Mouse (Mus musculus) layer of hippocampus, postnatal 14 days (tissue): ENCODE results near the gene Mtfr1l. TPM values are rescaled to one million over a fixed set of nuclear protein-coding genes. Genes with fewer than 3 reads are reported as not detected.
"Not testable (repeated sequence)": the region's sequence is repeated elsewhere in the genome, so short reads cannot be mapped to it uniquely, and the experiment has no call there.

Source experiments
- DNase-seq, 2 experiments: peaks; one replicate each; pipeline ENCODE4 v3.0.0; 2021 to 2022; ENCODE audit warnings: low spot score in 2 of 2, mixed read lengths in 1 of 2
- total RNA-seq, 2 experiments: library from RNA; stranded (reverse); gene quantifications; 2 replicates each; pipeline ENCODE4 v1.2.3; 2021

Gene Mtfr1l
- total RNA-seq, 2 experiments from 2014 or later = 73.0 to 77.8 TPM

DNA sequence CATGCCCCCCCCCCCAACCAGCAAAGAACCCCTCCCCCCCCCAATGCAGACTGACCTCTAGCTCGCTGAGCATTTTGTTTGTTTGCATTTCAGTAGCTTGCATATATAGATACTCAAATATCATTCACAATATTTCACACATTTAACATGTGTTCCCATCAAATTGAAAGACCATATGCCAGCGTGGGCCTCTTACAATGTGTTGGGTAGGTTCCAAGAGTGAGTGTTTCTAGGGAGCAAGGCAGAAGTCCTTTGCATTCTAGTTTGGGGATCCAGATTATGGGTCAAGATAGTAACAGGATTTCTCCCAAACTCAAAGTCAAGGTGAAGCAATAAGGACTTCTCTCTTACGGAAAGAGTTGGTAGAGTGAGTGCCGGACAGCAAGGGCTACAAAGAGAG is 16.6 kb downstream of the Mtfr1l start:
- peak in 1 of 2 experiments; percentile 62 for DNase-seq

DNA sequence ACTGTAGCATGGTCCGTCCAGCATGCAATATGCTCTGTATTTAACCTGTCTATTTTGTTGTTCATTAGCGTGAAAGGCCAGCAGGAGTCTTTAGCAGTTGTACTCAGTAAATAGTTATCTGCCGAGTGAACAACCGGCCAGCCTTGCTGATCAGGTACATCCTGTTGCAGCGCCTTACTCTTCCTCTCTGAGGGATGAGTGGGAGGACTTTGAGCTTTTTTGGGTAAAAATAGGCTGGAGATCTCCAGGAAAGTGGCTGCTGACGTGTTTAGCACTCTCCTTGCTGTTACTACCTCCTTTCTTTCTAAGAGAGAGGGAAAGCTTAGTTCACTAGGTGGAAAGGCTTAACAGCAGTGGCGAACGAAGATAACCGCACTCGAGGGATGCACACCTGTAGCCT is 17.5 kb downstream of the Mtfr1l start:
- no peak for DNase-seq

DNA sequence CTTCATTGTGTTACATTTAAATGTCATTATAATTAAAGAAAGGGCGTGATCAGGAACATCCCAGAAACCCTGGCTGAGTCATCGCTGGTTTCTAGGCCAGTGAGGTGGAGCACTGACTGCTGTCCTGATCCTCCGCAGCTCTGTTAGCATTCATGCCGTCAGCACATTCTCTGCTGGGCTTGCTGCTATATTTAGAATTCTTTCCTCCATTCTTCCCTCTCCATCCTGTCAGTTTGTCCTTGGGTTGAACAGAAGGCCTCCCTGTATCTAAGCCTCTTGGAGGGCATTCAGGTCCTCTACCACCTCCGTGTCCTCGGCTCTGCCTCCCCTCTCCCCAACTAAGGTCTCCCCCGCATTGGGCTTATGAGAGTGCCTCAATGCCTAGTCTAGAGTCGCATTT is 18.2 kb downstream of the Mtfr1l start:
- DNase-seq = no peak

DNA sequence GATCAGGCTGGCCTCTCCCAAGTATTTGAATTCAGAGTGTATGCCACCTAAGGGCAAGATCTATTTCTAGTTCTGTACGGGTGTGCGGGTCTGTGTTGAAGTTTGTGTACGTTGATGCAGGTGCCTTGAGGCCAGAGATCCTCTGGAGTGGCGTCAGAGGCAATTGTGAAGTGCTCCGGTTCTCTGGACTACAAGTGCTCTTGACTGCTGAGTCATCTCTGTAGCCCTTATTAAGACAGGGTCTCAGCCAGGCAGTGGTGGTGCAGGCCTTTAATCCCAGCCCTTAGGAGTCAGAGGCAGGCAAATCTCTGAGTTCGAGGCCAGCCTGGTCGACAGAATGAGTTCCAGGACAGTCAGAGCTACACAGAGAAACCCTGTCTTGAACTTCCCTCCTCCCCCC is 19.6 kb downstream of the Mtfr1l start:
- no peak for DNase-seq

DNA sequence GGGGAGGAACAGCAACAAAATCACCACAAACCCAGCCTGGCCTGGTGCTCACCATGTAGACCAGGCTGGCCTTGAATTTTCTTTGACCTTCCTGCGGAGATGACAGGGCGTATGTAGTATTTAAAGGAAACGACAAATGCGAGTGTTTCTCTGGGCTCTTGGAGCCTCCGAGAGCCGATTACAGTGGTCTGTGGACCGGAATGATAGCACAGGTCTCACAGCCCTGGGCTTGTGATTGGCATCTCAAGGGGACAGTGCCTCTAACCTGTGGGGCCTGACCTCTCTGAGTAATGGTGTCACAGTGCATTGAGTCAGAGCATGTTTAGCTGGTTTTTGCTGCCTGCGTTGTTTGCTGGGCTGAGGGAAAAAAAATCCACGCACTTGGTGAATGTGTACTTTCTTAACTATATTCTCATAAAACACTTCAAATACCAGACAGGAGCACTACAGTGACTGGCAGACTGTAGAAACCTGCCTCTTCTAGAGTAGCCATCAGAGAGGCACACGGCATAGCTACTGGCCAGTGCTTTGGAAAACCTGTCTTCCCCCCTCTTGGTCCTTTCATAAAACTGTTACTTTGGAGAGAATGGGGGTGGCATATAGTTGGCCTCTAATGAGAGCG is 20.8 kb downstream of the Mtfr1l start:
- no peak for DNase-seq

DNA sequence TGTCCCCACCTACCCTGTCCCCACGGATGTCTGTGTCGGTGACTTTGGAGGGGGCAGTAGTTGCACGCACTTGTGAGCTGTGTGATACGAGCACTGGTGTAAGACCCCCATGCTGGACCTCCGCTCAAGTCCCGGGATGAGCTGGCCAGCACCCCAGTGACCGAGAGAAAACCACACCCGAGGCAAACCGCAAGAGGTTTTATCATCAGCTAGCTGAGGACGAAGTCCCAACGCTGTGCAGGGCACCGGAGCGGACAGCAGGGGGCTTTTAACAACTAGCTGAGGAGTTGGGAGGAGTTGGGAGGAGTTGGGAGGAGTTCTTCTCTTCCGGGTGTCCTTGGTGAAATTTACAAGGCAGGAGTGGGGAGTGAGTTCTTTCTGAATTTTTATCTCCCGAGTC is 22.4 kb downstream of the Mtfr1l start:
- no peak for DNase-seq

DNA sequence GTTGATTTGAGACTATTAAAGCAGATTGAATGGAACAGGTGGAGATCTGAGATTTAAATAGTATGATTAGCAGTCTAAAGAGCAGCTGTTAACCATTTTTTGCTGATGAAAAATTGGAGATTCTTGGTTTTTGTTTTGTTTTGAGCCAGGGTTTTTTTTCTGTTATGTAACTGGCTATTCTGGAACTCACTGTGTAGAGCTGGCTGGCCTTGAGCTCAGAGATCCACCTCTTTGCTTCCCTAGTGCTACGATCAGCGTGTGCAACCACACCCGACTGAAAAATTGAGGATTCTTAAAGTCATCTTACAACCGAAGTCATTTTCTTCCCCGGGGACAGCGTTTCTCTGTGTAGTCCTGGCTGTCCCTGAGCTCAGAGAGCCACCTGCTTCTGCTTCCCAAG is 23.5 kb downstream of the Mtfr1l start:
- no peak for DNase-seq

DNA sequence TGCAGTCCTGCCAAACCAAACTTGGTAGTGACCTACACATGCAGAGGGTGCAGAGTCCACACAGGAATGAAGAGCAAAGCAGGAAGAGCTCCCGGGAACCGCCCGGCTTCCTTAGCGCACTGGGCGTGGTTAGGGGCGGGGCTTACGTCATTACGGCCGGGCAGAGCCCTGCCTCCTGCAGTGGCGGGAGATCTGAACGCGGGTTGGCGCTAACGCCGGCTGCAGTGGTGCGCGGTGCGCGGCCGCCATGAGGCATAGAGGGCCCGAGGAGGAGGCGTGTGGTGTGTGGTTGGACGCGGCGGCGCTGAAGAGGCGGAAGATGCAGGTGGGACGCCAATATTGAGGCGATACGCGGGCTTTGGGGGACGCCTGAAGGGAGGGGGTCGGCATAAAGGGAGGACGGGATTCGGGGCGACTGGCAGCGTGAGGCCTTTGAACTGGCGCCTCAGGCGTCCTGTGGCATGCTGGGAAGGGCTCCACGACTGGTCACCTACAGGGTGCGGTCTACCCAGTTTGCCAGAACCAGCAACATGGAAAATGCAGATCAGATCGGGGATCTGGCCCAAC is 24.3 kb downstream of the Mtfr1l start, which contains the start of gene Aunip:
Aunip (plus strand) TSS at position 155 of the 567 bp plus-strand sequence.
- peak; percentile 71 to 85 for DNase-seq

DNA sequence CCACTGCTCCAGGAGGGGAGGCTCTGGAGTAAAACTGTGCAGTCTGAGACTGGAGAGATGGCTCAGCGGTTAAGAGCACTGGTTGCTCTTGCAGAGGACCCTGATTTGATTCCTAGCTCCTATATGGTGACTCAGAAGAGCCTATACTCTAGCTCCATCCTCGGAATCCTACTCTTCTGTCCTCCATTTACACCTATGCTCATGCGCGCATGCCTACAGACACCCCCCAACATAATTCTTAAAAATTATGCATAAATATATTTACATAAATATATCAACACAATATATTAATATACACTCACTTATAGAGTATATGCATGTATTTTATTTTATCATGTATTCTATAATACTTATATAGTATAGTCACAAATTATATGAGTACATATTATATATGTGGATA is 24.8 kb downstream of the Mtfr1l start:
- DNase-seq = no peak

DNA sequence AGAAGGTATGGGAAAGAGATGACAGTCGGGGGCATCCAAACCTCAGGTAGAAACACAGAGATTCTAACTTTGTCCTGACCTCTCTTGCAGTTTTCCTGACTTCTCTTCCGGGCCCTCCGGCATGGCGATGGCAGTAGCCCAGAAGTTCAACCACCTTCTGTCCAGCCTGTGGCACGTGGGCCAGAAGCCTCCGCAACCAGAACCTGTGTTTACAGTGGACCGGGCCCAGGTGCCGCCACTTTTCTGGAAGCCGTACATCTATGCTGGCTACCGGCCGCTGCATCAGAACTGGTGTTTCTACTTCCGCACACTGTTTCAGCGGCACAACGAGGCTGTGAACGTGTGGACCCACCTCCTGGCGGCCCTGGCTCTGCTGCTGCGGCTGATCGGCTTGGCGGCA is 28.5 kb downstream of the Mtfr1l start:
- no peak for DNase-seq

DNA sequence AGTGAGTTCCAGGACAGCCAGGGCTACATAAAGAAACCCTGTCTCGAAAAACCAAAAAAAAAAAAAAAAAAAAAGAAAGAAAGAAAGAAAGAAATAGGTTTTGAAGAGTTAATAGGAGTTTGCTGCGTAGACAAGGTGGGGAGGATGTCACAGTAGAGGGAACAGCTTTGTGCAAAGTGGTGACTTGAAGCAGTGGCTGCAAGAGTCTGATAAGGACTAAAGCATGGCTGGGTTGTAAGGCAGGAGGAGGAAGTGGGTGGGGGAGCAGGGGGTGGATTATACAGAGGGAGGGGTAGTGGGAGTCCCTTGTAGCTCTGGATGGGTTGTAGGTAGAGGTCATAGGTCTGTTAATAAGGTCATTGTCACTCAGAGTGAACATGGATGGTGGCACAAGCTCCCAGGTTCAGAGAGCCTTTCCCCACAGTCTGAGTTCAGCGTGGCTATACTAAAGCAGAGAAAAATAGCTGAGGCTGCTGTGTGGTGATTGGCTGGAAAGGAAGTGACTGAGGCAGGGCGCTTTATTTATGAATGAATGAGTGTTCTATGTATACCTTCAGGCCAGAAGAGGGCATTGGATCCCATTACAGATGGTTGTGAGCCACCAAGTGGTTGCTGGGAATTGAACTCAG is 29.1 kb downstream of the Mtfr1l start:
- no peak for DNase-seq

DNA sequence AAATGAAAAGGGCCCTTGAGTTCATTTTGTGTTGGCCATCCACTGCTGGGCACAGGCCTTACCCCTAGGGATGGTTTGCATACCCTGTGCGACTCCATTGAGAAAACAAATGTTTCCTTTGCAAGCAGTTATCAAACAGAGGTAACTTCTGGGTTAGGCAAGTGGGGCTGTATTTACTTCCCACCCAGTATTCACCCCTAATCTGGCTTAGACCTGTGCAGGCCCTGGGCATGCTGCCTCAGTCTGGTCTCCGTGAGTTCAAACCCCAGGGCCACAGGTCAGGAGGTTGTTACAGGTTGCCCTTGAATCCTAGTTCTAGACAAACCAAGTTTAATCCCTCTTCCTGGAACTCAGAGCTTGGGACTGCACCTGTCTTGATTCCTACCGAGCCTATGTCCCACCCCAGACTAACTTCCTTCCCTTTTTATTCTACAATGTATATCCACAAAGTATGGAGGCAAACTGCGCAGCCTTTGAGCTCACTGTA is 29.8 kb downstream of the Mtfr1l start:
- no peak for DNase-seq

DNA sequence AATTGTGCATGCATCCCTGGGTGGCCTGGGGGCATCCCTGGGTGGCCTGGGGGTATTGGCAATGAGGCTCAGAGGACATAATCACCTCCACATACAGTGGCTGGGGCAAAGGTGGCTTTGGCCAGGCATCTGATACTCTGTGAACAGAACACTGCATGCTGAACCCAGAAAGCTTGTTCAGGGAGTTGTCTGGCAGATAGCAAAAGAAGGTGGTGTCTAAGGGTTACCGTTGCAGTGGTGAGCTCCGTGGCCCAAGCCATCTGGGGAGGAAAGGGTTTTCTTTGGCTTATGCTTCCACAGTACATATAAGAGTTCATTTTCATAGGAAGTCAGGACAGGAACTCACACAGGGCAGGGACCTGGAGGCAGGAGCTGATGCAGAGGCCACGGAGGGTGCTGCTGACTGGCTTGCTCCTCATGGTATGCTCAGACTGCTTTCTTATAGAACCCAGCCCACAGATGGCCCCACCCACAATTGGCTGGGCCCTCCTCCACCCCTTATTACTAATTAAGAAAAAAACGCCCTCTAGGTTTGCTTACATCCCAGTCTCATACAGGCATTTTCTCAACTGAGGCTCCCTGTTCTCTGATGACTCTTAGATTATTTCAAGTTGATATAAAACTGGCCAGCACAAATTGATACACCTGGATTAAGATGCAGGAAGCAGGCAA is 31.4 kb downstream of the Mtfr1l start:
- DNase-seq = no peak

DNA sequence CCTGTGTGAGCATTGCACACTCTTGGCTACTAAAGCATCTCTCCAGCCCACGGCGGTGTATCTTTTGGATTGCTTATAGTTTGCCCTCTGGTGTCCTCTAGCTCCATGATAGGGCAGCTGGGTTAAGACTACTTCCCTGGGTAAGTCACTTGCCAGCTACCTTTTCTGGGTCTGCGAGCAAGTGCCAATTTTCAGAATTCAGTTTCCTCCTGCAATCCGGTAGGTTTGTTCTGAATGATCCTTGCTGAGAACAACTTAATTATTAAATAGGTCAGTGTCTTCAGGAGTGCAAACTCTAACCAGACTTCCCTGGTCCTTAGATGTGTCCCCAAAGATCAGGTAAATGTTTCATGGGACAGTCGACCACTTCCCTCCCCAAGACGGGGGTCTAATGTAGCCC is 34.1 kb downstream of the Mtfr1l start:
- DNase-seq = no peak

DNA sequence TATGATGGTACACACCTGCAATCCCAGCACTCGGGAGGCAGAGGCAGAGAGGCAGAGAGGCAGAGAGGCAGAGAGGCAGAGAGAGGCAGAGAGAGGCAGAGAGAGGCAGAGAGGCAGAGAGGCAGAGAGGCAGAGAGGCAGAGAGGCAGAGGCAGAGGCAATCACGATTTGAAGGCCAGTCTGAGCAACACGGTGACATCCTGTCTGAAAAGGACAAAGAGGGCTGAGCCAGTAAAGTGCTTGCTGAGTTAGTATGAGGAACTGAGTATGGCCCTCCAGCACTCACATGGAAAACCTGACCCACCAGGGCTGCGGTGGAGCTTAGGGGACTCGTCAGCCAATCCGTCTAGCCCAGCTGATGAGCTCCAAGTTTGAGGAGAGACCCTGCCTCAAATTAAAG is 36.2 kb downstream of the Mtfr1l start:
- not testable (repeated sequence) for DNase-seq

DNA sequence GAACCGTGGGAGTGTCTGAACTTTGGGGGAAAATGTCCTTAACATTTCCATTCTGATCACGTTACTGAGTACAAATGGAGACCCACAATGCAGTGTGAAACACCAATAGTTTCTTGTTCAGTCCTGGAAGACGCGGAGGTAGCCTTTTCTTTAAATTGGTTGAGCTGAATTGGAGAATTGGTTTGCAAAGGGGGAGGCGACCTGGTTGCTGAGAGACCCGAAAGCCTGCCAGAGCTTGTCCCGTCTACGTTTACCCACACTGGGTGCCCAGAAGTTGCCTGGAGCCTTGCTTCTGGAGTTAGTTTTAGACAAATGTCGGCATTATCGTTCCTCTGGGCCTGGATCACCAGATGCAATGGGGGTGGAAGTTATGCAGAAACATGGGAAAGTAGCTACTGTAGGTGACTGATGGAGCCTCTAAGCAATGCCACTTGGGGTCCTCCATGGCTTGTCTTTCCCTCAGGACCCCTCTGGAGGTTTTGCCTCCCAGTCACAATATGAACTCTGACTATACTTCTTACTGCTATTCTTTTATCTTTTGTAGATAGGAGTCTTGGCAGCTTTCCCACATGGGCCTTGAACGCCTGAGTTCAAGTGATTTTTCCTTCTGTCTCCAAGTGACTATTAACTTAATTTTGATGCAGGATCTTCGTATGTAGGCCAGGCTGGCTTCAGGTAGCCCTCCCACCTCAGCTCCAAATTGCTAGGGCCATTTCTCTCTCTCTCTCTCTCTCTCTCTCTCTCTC is 37.0 kb downstream of the Mtfr1l start:
- peak in 1 of 2 experiments; percentile 67 for DNase-seq

DNA sequence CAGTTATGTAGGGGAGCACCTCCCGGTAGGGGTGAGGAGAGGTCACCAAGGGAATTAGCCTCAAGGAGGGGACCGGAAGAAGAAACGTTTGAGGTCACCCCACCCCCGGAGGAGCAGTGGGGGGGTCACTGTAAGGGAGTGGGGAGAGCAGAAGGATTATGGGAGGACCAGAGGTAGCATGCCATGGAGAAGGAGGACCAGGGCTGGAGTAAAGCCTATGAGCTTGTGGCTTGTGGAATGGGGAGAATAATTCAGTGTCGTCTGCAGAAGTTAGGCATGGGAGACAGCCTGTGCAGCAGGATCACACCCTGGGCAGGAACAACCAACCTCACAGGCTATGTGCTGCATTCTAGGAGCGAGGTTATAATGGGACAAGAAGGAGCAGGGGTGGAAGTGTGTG is 38.0 kb downstream of the Mtfr1l start:
- DNase-seq = no peak

DNA sequence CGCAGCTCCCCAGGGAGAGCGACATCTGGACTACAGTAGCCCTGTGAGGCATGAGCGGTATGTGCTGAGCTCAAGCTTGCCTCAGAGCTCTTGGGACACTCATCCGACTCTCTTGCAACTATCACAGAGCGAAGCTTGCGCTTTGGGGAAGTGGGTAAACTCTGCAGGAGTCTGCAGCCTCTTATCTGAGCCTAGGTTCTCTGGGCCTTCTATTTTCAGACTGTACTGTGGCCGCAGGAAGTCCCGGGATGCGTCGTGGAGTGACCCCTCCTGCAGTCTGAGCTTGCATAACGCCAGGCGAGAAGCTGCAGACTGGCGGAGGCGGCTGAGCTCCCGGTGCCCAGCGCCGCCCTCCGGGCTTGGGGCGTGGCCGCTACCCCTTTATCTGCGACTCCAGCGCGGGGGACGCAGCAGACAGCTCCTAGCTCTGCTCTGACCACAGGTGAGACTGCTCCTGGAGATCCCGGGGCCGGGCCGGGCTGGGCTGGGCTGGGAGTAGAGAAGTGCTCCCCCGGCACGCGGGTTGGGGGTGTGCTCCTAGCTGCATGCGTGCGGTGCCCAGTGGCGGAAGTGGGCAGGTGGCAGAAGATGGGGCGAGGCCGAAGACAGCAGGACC is 38.5 kb downstream of the Mtfr1l start, which contains the start of gene Paqr7:
Paqr7 (plus strand) TSS at position 103 of the 616 bp plus-strand sequence.
- DNase-seq = peak; percentile 64 to 72

DNA sequence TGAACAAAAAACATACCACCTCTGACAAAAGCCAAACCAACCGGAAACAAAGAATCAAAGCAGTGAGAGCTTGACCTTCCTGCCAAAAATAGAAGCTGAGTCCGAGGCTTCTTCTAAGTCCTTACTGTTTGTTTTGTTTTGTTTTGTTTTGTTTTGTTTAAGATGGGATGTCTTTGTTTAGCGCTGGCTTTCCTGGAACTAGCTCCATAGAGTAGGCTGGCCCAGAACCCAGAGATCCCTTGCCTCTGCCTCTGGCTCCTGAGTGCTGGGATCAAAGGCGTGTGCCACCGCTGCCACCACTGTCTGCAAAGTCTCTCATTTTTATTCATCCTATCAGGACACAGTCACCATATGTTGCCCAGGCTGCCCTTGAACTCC is 39.7 kb downstream of the Mtfr1l start:
- no peak for DNase-seq

DNA sequence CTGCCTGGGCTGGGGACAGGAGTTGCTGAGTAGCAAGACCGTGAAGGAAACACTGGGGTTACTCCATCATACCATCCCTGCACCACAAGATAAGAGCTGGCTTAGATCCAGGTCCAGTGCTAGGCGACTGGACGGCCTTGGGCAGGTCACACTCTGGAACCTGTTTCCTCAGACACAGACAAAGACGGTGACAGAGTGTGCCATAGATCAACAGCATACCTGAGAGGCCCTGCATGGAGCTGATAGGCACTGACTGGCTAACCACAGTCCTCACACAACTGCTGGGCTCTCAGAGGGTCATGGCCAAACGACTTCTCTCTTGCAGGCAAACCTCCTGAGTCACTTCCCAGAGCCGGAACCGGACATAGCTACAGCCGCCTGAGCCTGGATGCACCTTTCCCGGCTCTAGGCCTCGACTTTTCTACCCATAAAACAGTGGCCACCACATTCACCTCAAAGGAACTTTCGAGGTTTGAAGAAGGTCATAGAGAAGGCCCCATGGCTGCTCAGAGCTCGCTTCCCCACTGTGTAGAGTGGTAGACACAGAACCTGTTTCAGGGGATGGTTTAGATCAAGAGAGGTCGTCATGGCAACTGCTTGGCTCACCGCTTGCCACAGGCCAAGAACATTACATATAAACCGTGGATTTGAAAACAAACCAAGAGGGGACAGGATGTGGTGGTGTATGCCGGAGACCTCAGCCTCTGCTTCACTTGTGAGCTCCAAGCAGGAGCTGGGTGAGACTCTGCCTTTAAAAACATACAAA is 40.2 kb downstream of the Mtfr1l start:
- DNase-seq = no peak
